Mouse (Mus musculus): Measurements from ENCODE around the gene Ccnt1. TPM values are rescaled to one million over a fixed set of nuclear protein-coding genes. Genes with fewer than 3 reads are reported as not detected.

The Ccnt1 gene
- polyA plus RNA-seq, 1 experiment from 2014 or later: 20.8 TPM

DNA sequence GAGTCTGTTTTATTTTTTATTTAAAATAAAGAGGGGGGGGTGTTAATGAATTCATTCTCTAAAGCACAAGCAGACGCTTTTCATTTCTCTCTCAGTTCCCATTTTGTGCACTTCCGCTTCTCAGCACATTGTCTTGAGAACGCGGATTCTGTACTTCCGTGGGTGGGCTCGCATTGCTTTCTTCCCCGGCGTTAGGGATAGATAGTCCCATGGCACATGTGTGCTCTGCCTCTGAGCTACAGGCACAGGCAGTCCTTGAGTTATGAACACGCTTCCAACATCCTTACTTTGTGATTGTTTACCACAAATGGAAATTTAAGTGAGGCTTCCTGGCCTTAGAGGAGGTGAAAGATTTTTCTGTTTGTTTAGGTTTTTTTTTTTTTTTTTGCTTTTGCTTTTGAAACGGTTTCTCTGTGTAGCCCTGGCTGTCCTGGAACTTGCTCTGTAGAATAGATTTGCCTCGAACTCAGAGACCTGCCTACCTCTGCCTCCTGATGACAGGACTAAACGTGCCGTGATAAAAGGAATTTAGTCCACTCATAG lies 59.3 kb downstream of the Ccnt1 start:
- peak overlapping the region; percentile 30; the same call in 1 of the 2 replicates for H3K27ac ChIP-seq (replicated peaks)
- no peak for TF ChIP-seq CTCF (IDR thresholded peaks at IDR 0.05; ENCODE audit: low read depth)
- TF ChIP-seq EP300 (optimal IDR thresholded peaks at IDR 0.05): no peak

GRCm38 (mm10) chr15:98510438-98511385 lies 60.0 kb downstream of the Ccnt1 start:
- ATAC-seq (ENCODE audit: low FRiP score, low TSS enrichment) (0 out of 2 replicates have a peak, but pooled peaks have one; percentile 33), DNase-seq (ENCODE audit: low spot score) (peak; percentile 79)
- WGBS: 29% methylated on average over 25 of the region's 25 CpGs
- Histone ChIP-seq H3K4me2 (replicated peaks; ENCODE audit: low read depth) (peak overlapping the region; percentile 54), H3K4me3 (ENCODE audit: low read depth, low read length) (peak overlapping the region; percentile 17; the same call in 1 of the 2 replicates), H3K9ac (ENCODE audit: low read length) (no peak overlapping the region), H3K27me3 (ENCODE audit: control insufficient read depth, insufficient read depth, low read length) (no peaks in the 10 kb centered on the region), H3K4me1 (replicated peaks; ENCODE audit: control insufficient read depth, insufficient read depth) (no peaks in the 10 kb centered on the region), H3K9me3 (ENCODE audit: control insufficient read depth, low read length) (no peaks in the 10 kb centered on the region), H3K27ac (replicated peaks) (peak overlapping the region; percentile 30; the same call in 1 of the 2 replicates), H3K36me3 (ENCODE audit: control insufficient read depth, insufficient read depth, low read length) (no peaks in the 10 kb centered on the region)
- TF ChIP-seq EP300 (optimal IDR thresholded peaks at IDR 0.05): no peak
- peak; percentile 88 for TF ChIP-seq CTCF (IDR thresholded peaks at IDR 0.05; ENCODE audit: low read depth)

More for the DNA sequence above, 59.3 kb downstream of the Ccnt1 start:
- DNase-seq (ENCODE audit: low spot score) (no peak), ATAC-seq (ENCODE audit: low FRiP score, low TSS enrichment) (no peak)
- Histone ChIP-seq H3K27me3 (ENCODE audit: control insufficient read depth, insufficient read depth, low read length) (no peaks in the 10 kb centered on the region), H3K4me2 (replicated peaks; ENCODE audit: low read depth) (0 out of 2 replicates have a peak overlapping the region, but pooled peaks have one; percentile 8), H3K36me3 (ENCODE audit: control insufficient read depth, insufficient read depth, low read length) (no peaks in the 10 kb centered on the region), H3K4me3 (ENCODE audit: low read depth, low read length) (no peak overlapping the region), H3K9me3 (ENCODE audit: control insufficient read depth, low read length) (no peaks in the 10 kb centered on the region), H3K9ac (ENCODE audit: low read length) (no peak overlapping the region), H3K4me1 (replicated peaks; ENCODE audit: control insufficient read depth, insufficient read depth) (no peaks in the 10 kb centered on the region)
- 58% methylated on average over 13 of the region's 13 CpGs for WGBS

- no peak overlapping the region for H3K9ac ChIP-seq (ENCODE audit: low read length)
- no peak overlapping the region for H3K27ac ChIP-seq (replicated peaks)
- H3K4me3 ChIP-seq (ENCODE audit: low read depth, low read length): no peak overlapping the region
- WGBS: 57% methylated on average over 2 of the region's 2 CpGs
- H3K36me3 ChIP-seq (ENCODE audit: control insufficient read depth, insufficient read depth, low read length): no peaks in the 10 kb centered on the region
- no peaks in the 10 kb centered on the region for H3K27me3 ChIP-seq (ENCODE audit: control insufficient read depth, insufficient read depth, low read length)
- TF ChIP-seq EP300 (optimal IDR thresholded peaks at IDR 0.05): no peak
- no peak; the same call in 1 of the 2 replicates for TF ChIP-seq CTCF (IDR thresholded peaks at IDR 0.05; ENCODE audit: low read depth)
- H3K4me2 ChIP-seq (replicated peaks; ENCODE audit: low read depth): no peak overlapping the region
- ATAC-seq (ENCODE audit: low FRiP score, low TSS enrichment): no peak
- no peaks in the 10 kb centered on the region for H3K9me3 ChIP-seq (ENCODE audit: control insufficient read depth, low read length)
- no peaks in the 10 kb centered on the region for H3K4me1 ChIP-seq (replicated peaks; ENCODE audit: control insufficient read depth, insufficient read depth)
- no peak for DNase-seq (ENCODE audit: low spot score)
Measured at GRCm38 (mm10) chr15:98509387-98509786, 61.3 kb downstream of the Ccnt1 start.

- Histone ChIP-seq H3K9me3 (ENCODE audit: control insufficient read depth, low read length) (no peaks in the 10 kb centered on the region), H3K9ac (ENCODE audit: low read length) (no peak overlapping the region), H3K27me3 (ENCODE audit: control insufficient read depth, insufficient read depth, low read length) (no peaks in the 10 kb centered on the region), H3K4me3 (ENCODE audit: low read depth, low read length) (no peak overlapping the region), H3K27ac (replicated peaks) (no peak overlapping the region), H3K4me1 (replicated peaks; ENCODE audit: control insufficient read depth, insufficient read depth) (no peaks in the 10 kb centered on the region), H3K4me2 (replicated peaks; ENCODE audit: low read depth) (no peak overlapping the region), H3K36me3 (ENCODE audit: control insufficient read depth, insufficient read depth, low read length) (no peaks in the 10 kb centered on the region)
- TF ChIP-seq CTCF (IDR thresholded peaks at IDR 0.05; ENCODE audit: low read depth) (no peak), EP300 (optimal IDR thresholded peaks at IDR 0.05) (no peak)
- ATAC-seq (ENCODE audit: low FRiP score, low TSS enrichment) (no peak), DNase-seq (ENCODE audit: low spot score) (no peak)
- 84% methylated on average over 6 of the region's 6 CpGs for WGBS
Measured at GRCm38 (mm10) chr15:98507321-98507720, 63.4 kb downstream of the Ccnt1 start.

- ATAC-seq (ENCODE audit: low FRiP score, low TSS enrichment): no peak
- H3K4me3 ChIP-seq (ENCODE audit: low read depth, low read length): no peak overlapping the region
- 62% methylated on average over 9 of the region's 9 CpGs for WGBS
Measured at GRCm38 (mm10) chr15:98506253-98506957, 64.3 kb downstream of the Ccnt1 start.

More at GRCm38 (mm10) chr15:98506253-98506957, 64.3 kb downstream of the Ccnt1 start:
- Histone ChIP-seq H3K36me3 (ENCODE audit: control insufficient read depth, insufficient read depth, low read length) (no peaks in the 10 kb centered on the region), H3K9me3 (ENCODE audit: control insufficient read depth, low read length) (no peaks in the 10 kb centered on the region), H3K9ac (ENCODE audit: low read length) (no peak overlapping the region), H3K4me1 (replicated peaks; ENCODE audit: control insufficient read depth, insufficient read depth) (no peaks in the 10 kb centered on the region), H3K4me2 (replicated peaks; ENCODE audit: low read depth) (no peak overlapping the region), H3K27ac (replicated peaks) (no peak overlapping the region), H3K27me3 (ENCODE audit: control insufficient read depth, insufficient read depth, low read length) (no peaks in the 10 kb centered on the region)
- peak; percentile 21 for TF ChIP-seq CTCF (IDR thresholded peaks at IDR 0.05; ENCODE audit: low read depth)
- TF ChIP-seq EP300 (optimal IDR thresholded peaks at IDR 0.05): no peak
- no peak for DNase-seq (ENCODE audit: low spot score)
